Mouse (Mus musculus): ENCODE measurements at regions not wholly inside any gene's neighbourhood (a gene's known extent, or its start where the extent isn't known, plus 50 kb on each side); places are given as distances from the start of the nearest gene placed in this dataset.

- no peak for TF ChIP-seq CTCF (IDR thresholded peaks at IDR 0.05; ENCODE audit: control insufficient read depth, insufficient read depth, low read length)
- no peak for TF ChIP-seq POLR2A (IDR thresholded peaks at IDR 0.05; ENCODE audit: borderline replicate concordance, control insufficient read depth, low read depth, low read length)
- Histone ChIP-seq H3K4me1 (ENCODE audit: control insufficient read depth, insufficient read depth, low read length) (no peaks in the 10 kb centered on the region), H3K27ac (ENCODE audit: control insufficient read depth, insufficient read depth, low read depth, low read length, poor library complexity) (no peak overlapping the region), H3K4me3 (replicated peaks; ENCODE audit: control insufficient read depth, low read depth, low read length) (no peak overlapping the region)
- WGBS: 12% methylated on average over 4 of the region's 4 CpGs
These were observed 181.2 kb downstream of the Ackr3 start for GRCm38 (mm10) chr1:90385024-90385423.

DNA sequence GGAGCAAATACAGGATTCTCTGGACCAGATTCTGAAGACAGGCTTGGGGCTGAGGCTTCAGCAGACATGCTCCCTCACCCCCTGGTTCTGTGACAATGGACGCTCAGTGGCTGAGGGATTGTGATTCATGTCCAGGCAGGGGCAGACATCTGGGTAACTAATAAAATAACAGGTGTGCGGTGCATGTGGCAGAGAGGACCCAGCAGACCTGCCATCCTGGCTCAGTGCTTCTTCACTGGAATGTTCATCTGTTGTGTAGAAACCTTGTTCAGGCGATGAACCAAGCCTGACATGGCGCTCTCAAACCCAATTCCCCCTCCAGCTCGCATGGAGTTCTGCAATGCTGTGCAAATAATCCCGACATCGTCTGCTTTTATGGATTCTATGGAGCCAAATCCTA is 183.0 kb downstream of the Ackr3 start:
- 74% methylated on average over 7 of the region's 7 CpGs for WGBS

DNA sequence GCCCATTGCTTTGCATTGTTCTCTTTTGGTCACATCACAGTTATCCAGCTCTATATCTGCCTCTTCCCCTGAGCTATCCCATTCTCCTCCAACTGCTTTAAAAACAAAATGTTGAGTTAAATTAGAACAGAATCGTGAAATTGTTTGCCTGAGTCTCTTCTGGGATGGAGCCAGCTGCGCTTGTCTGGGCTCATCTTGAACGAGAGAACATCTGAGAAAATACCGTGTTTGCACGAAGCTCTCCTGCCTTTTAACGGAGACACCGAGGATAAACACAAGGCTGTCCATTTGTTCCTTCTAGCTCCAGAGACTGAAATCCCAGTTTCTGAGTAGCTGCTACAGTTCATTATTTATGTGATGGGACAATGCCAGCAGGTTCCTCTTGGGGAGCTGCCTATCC is 186.6 kb downstream of the Ackr3 start:
- Histone ChIP-seq H3K4me3 (replicated peaks; ENCODE audit: control insufficient read depth, low read depth, low read length) (no peak overlapping the region), H3K4me1 (ENCODE audit: control insufficient read depth, insufficient read depth, low read length) (no peaks in the 10 kb centered on the region), H3K27ac (ENCODE audit: control insufficient read depth, insufficient read depth, low read depth, low read length, poor library complexity) (no peak overlapping the region)
- TF ChIP-seq POLR2A (IDR thresholded peaks at IDR 0.05; ENCODE audit: borderline replicate concordance, control insufficient read depth, low read depth, low read length) (no peak), CTCF (IDR thresholded peaks at IDR 0.05; ENCODE audit: control insufficient read depth, insufficient read depth, low read length) (no peak)
- WGBS: 84% methylated on average over 7 of the region's 7 CpGs

More for the DNA sequence above, 183.0 kb downstream of the Ackr3 start:
- Histone ChIP-seq H3K4me3 (replicated peaks; ENCODE audit: control insufficient read depth, low read depth, low read length) (no peak overlapping the region), H3K4me1 (ENCODE audit: control insufficient read depth, insufficient read depth, low read length) (no peaks in the 10 kb centered on the region), H3K27ac (ENCODE audit: control insufficient read depth, insufficient read depth, low read depth, low read length, poor library complexity) (no peak overlapping the region)
- no peak for TF ChIP-seq POLR2A (IDR thresholded peaks at IDR 0.05; ENCODE audit: borderline replicate concordance, control insufficient read depth, low read depth, low read length)
- no peak for TF ChIP-seq CTCF (IDR thresholded peaks at IDR 0.05; ENCODE audit: control insufficient read depth, insufficient read depth, low read length)

DNA sequence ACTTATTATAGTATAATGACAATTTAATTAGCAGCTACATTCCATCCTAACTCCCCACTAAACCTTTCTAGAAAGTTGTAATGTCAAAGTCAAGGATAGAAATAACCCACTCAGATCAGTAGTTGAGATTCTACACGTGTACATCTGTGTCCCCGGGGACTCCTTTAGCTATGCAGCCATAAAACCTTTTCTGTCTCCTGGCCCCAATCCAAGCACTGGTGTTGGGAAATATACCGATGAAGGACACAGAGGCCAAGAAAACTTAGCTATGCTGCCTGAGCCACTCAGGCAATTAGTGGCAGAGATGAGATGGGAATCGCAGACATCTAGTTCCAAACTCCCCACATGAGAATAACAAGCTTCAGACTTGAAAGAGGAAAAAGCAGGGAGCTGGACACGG is 190.1 kb downstream of the Ackr3 start:
- H3K4me3 ChIP-seq (replicated peaks; ENCODE audit: control insufficient read depth, low read depth, low read length): no peak overlapping the region
- H3K4me1 ChIP-seq (ENCODE audit: control insufficient read depth, insufficient read depth, low read length): no peaks in the 10 kb centered on the region
- 74% methylated on average over 5 of the region's 5 CpGs for WGBS
- H3K27ac ChIP-seq (ENCODE audit: control insufficient read depth, insufficient read depth, low read depth, low read length, poor library complexity): no peak overlapping the region
- TF ChIP-seq CTCF (IDR thresholded peaks at IDR 0.05; ENCODE audit: control insufficient read depth, insufficient read depth, low read length) (no peak), POLR2A (IDR thresholded peaks at IDR 0.05; ENCODE audit: borderline replicate concordance, control insufficient read depth, low read depth, low read length) (no peak)

DNA sequence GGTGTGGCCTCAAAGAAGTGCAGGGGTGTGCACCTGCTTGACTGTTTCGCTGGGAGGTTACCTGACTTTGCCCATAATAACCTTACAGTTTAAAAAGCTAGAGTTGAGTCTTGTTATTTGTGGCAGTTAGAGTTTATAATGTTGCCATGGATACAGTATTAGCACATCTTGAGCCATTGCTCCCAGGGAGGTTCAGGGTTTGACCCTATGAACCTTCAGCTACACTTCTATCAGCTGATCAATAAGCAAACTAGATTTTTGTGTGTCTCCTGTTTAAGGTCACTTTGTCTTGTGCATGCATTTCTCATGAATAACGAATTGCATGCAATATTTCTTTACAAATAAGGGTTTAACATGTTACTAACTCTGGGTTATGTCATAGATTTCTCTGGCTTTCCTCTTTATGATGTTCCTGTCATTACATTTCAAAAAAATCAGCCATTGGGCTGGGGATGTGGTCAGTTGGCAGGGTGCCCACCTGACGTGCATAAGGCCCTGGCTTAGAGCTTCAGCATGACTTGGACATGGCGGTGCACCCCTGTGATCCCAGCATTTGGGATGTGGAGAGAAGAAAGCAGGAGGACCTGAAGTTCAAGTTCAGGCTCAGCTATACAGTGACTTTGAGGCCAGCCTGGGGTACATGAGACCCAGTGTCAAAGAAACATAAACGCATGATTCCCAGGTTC is 191.7 kb downstream of the Ackr3 start:
- TF ChIP-seq CTCF (IDR thresholded peaks at IDR 0.05; ENCODE audit: control insufficient read depth, insufficient read depth, low read length): no peak
- no peak for TF ChIP-seq POLR2A (IDR thresholded peaks at IDR 0.05; ENCODE audit: borderline replicate concordance, control insufficient read depth, low read depth, low read length)
- Histone ChIP-seq H3K27ac (ENCODE audit: control insufficient read depth, insufficient read depth, low read depth, low read length, poor library complexity) (no peak overlapping the region), H3K4me3 (replicated peaks; ENCODE audit: control insufficient read depth, low read depth, low read length) (no peak overlapping the region), H3K4me1 (ENCODE audit: control insufficient read depth, insufficient read depth, low read length) (no peaks in the 10 kb centered on the region)
- 72% methylated on average over 5 of the region's 5 CpGs for WGBS

DNA sequence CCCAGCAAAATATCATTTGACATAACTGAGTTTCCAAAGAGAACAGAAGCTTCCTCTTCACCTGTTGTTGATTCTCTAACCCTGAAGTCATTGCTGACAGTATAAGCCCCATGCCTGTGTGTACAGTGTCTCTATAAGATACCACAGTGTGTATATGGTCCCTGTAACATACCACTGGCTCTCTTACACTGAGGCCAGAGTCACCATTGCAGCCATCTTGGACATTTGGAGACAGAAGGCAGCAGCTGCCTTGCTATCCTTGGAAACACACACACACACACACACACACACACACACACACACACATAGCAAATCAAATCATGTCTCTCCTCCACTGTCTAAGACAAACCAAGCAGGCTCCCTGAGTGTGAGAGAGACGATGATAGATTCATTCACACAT is 192.9 kb downstream of the Ackr3 start:
- no peaks in the 10 kb centered on the region for H3K4me1 ChIP-seq (ENCODE audit: control insufficient read depth, insufficient read depth, low read length)
- WGBS: 77% methylated on average over 1 of the region's 1 CpGs
- no peak overlapping the region for H3K4me3 ChIP-seq (replicated peaks; ENCODE audit: control insufficient read depth, low read depth, low read length)
- no peak overlapping the region for H3K27ac ChIP-seq (ENCODE audit: control insufficient read depth, insufficient read depth, low read depth, low read length, poor library complexity)
- no peak for TF ChIP-seq POLR2A (IDR thresholded peaks at IDR 0.05; ENCODE audit: borderline replicate concordance, control insufficient read depth, low read depth, low read length)

- Histone ChIP-seq H3K4me3 (replicated peaks; ENCODE audit: control insufficient read depth, low read depth, low read length) (no peak overlapping the region), H3K4me1 (ENCODE audit: control insufficient read depth, insufficient read depth, low read length) (no peaks in the 10 kb centered on the region), H3K27ac (ENCODE audit: control insufficient read depth, insufficient read depth, low read depth, low read length, poor library complexity) (no peak overlapping the region)
- 80% methylated on average over 5 of the region's 5 CpGs for WGBS
- TF ChIP-seq POLR2A (IDR thresholded peaks at IDR 0.05; ENCODE audit: borderline replicate concordance, control insufficient read depth, low read depth, low read length) (no peak), CTCF (IDR thresholded peaks at IDR 0.05; ENCODE audit: control insufficient read depth, insufficient read depth, low read length) (no peak)
These were observed 193.6 kb downstream of the Ackr3 start for GRCm38 (mm10) chr1:90397355-90397754.

DNA sequence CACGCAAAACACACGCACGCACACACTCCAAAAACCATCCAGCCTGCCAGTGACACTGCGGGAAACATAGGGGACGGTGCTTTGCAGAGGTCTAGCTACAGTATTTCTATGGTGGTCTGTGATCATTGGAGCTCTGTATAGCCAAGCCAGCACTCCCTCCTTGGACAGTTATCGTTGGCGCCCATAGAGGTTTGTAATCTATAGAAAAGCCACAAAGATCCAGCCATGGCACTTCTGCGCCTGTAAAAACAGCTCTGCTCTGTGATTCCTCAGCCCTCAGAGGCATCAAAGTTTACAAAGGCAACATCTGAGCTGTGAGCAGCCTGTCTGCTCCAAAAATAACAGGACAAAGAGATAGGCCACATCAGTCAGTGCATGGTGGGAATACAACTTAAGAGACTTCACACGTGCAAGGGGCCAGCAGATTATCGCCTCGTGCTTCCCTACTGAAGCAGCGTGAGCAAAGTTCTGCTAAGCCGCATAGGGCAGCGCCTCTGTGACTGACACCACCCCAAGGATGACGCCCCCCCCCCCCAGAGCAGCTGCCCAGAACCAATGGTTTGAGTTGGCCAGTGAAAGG is 194.7 kb downstream of the Ackr3 start:
- TF ChIP-seq CTCF (IDR thresholded peaks at IDR 0.05; ENCODE audit: control insufficient read depth, insufficient read depth, low read length) (no peak), POLR2A (IDR thresholded peaks at IDR 0.05; ENCODE audit: borderline replicate concordance, control insufficient read depth, low read depth, low read length) (no peak)
- H3K4me3 ChIP-seq (replicated peaks; ENCODE audit: control insufficient read depth, low read depth, low read length): no peak overlapping the region
- no peak overlapping the region for H3K27ac ChIP-seq (ENCODE audit: control insufficient read depth, insufficient read depth, low read depth, low read length, poor library complexity)
- WGBS: 85% methylated on average over 15 of the region's 15 CpGs
- no peaks in the 10 kb centered on the region for H3K4me1 ChIP-seq (ENCODE audit: control insufficient read depth, insufficient read depth, low read length)
